Mouse (Mus musculus) adrenal gland, postnatal 10 days (tissue): ENCODE data around the gene Tmem94. TPM values are rescaled to one million over a fixed set of nuclear protein-coding genes. Genes with fewer than 3 reads are reported as not detected.
A peak's percentile ranks its signal among the peaks of the same experiment; 100 is the strongest.

Experiments
- DNase-seq: peaks from one replicate; pipeline ENCODE4 v3.0.0; 2021; ENCODE audit warnings: mixed read lengths
- total RNA-seq, 2 experiments: library from RNA; stranded (reverse); gene quantifications; 2 replicates each; pipeline ENCODE4 v1.2.3; 2021

The Tmem94 gene
- total RNA-seq, 2 experiments from 2014 or later, result 62.0 to 79.6 TPM

GRCm38 (mm10) chr11:115766356-115766943 is 1.2 kb downstream of the Tmem94 start:
- DNase-seq, result no peak

- DNase-seq, result no peak
Observed at GRCm38 (mm10) chr11:115766981-115767380, 1.7 kb downstream of the Tmem94 start.

- DNase-seq, result no peak
Observed at GRCm38 (mm10) chr11:115768896-115769295, 3.7 kb downstream of the Tmem94 start.

GRCm38 (mm10) chr11:115774653-115775052 is 9.4 kb downstream of the Tmem94 start:
- DNase-seq, result no peak

GRCm38 (mm10) chr11:115775821-115776665 is 10.8 kb downstream of the Tmem94 start:
- DNase-seq, result peak; percentile 83

GRCm38 (mm10) chr11:115776954-115777353 is 11.7 kb downstream of the Tmem94 start:
- DNase-seq, result peak; percentile 57

- DNase-seq, result peak; percentile 13
Observed at GRCm38 (mm10) chr11:115777487-115778335, 12.5 kb downstream of the Tmem94 start.

GRCm38 (mm10) chr11:115779038-115779571 is 13.9 kb downstream of the Tmem94 start:
- DNase-seq, result peak; percentile 92

GRCm38 (mm10) chr11:115780141-115781070 is 15.2 kb downstream of the Tmem94 start:
- no peak for DNase-seq

GRCm38 (mm10) chr11:115786473-115786872 is 21.2 kb downstream of the Tmem94 start:
- no peak for DNase-seq

GRCm38 (mm10) chr11:115789787-115790186 is 24.6 kb downstream of the Tmem94 start:
- no peak for DNase-seq

GRCm38 (mm10) chr11:115791919-115792318 is 26.7 kb downstream of the Tmem94 start:
- DNase-seq, result no peak

- peak; percentile 79 for DNase-seq
Observed at GRCm38 (mm10) chr11:115792353-115792752, 27.1 kb downstream of the Tmem94 start.

- no peak for DNase-seq
Observed at GRCm38 (mm10) chr11:115796898-115797297, 31.7 kb downstream of the Tmem94 start.

GRCm38 (mm10) chr11:115797665-115798064 is 32.4 kb downstream of the Tmem94 start:
- no peak for DNase-seq

GRCm38 (mm10) chr11:115800981-115801380 is 35.7 kb downstream of the Tmem94 start:
- DNase-seq, result no peak

GRCm38 (mm10) chr11:115803072-115803709 is 38.0 kb downstream of the Tmem94 start:
- no peak for DNase-seq

- DNase-seq, result no peak
Observed at GRCm38 (mm10) chr11:115805005-115805404, 39.8 kb downstream of the Tmem94 start.

- DNase-seq, result no peak
Observed at GRCm38 (mm10) chr11:115806154-115806553, 40.9 kb downstream of the Tmem94 start.

GRCm38 (mm10) chr11:115807306-115807705 is 42.1 kb downstream of the Tmem94 start:
- DNase-seq, result no peak

- no peak for DNase-seq
Observed at GRCm38 (mm10) chr11:115807971-115808370, 42.7 kb downstream of the Tmem94 start.
